Mouse (Mus musculus) liver, embryonic 15.5 days (tissue): Measurements from ENCODE around the gene Sult4a1. TPM values are rescaled to one million over a fixed set of nuclear protein-coding genes. Genes with fewer than 3 reads are reported as not detected.

Experiments used
- ATAC-seq: fragments of 200-750 bp; cut with Nextera tagmentation; 2 replicates; pipeline ENCODE4 v1.8.0; 2017; ENCODE audit warnings: moderate number of reproducible peaks, mild to moderate bottlenecking, moderate library complexity; ENCODE audit not compliant: insufficient read depth
- H3K27ac ChIP-seq: fragments of 300-500 bp; sonication (generic); replicated peaks from 2 replicates; pipeline ENCODE4 v1.5.1; 2015; ENCODE audit warnings: mild to moderate bottlenecking, inconsistent platforms
- H3K27me3 ChIP-seq: fragments of 300-500 bp; sonication (generic); 2 replicates; pipeline ENCODE4 v1.6.1; 2015; ENCODE audit warnings: mild to moderate bottlenecking, inconsistent platforms
- H3K36me3 ChIP-seq: fragments of 300-500 bp; sonication (generic); replicated peaks from 2 replicates; pipeline ENCODE4 v1.6.1; 2015; ENCODE audit warnings: moderate library complexity, mild to moderate bottlenecking, inconsistent platforms
- H3K4me1 ChIP-seq: fragments of 300-500 bp; sonication (generic); replicated peaks from 2 replicates; pipeline ENCODE4 v1.6.1; 2015; ENCODE audit warnings: inconsistent platforms
- H3K4me2 ChIP-seq: fragments of 300-500 bp; sonication (generic); 2 replicates; pipeline ENCODE4 v1.6.1; 2015; ENCODE audit warnings: moderate library complexity, mild to moderate bottlenecking, inconsistent platforms
- H3K4me3 ChIP-seq: fragments of 300-500 bp; sonication (generic); replicated peaks from 2 replicates; pipeline ENCODE4 v1.5.1; 2015; ENCODE audit warnings: mild to moderate bottlenecking, inconsistent platforms
- H3K9ac ChIP-seq: fragments of 300-500 bp; sonication (generic); 2 replicates; pipeline ENCODE4 v1.6.1; 2015; ENCODE audit warnings: moderate library complexity, mild to moderate bottlenecking, inconsistent platforms
- H3K9me3 ChIP-seq: fragments of 300-500 bp; sonication (generic); replicated peaks from 2 replicates; pipeline ENCODE4 v1.6.1; 2016; ENCODE audit warnings: inconsistent platforms
- WGBS: fragments of 180-500 bp; shearing (Covaris S2); methylation state at CpG from one replicate; pipeline ENCODE4 v1.1.7; 2015; ENCODE audit warnings: mixed read lengths; ENCODE audit not compliant: insufficient replicate concordance; 5-methylcytosine and 5-hydroxymethylcytosine counted together
- polyA plus RNA-seq: library from polyadenylated mRNA; unstranded; fragments of >200 nt; fragmentation: Nextera tagmentation; extraction: Ambion mirVana; gene quantifications from 2 replicates; pipeline ENCODE4 v1.2.1, GENCODE M21; 2015

The Sult4a1 gene
- polyA plus RNA-seq, result 0.06 and 0.08 TPM in 2 replicates

- peaks cover 42% of the 10 kb centered on the region for H3K27me3 ChIP-seq
- H3K4me1 ChIP-seq, result peaks cover 7% of the 10 kb centered on the region
- H3K27ac ChIP-seq, result no peak within 1 kb of the TSS
- peak within 1 kb of the TSS; percentile 61 for H3K4me2 ChIP-seq
- WGBS, result 3% methylated on average over 77 of the region's 77 CpGs
- H3K9ac ChIP-seq, result no peak within 1 kb of the TSS
- no peak for ATAC-seq
- H3K4me3 ChIP-seq, result peak within 1 kb of the TSS; percentile 32
- H3K36me3 ChIP-seq, result no peaks in the 10 kb centered on the region
- H3K9me3 ChIP-seq, result no peaks in the 10 kb centered on the region
Observed at GRCm38 (mm10) chr15:84105105-84105923, at the start of gene Sult4a1. Gene Sult4a1, minus strand, starts transcription at chr15:84105754.

- Histone ChIP-seq H3K27ac (no peak overlapping the region), H3K9me3 (no peaks in the 10 kb centered on the region), H3K4me2 (no peak overlapping the region), H3K9ac (no peak overlapping the region), H3K27me3 (no peaks in the 10 kb centered on the region), H3K4me3 (no peak overlapping the region), H3K4me1 (no peaks in the 10 kb centered on the region), H3K36me3 (no peaks in the 10 kb centered on the region)
- no peak for ATAC-seq
- WGBS, result 70% methylated on average over 5 of the region's 5 CpGs
Observed at GRCm38 (mm10) chr15:84140929-84141328, 35.4 kb upstream of the Sult4a1 start.

DNA sequence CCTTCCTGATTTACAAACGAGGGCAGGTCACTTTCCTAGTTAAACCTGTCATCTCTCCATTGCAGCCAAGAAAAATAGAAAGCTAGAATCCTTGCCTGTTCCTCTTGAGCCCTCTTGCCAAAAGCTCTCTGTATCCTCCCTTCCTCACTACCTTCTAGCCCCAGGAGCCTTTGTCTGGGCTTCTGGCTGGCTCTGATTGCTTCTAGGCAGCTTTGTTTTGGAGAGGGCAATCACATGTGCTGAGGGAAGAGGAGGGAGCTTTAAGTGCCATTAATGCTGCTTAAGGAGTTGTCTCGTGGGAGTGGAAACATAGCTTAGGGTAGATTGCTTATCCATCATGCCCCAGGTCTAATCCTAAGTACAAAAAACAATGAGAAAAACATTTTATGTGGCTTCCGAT lies 34.6 kb upstream of the Sult4a1 start:
- no peak overlapping the region for H3K4me3 ChIP-seq
- H3K4me2 ChIP-seq, result no peak overlapping the region
- H3K27ac ChIP-seq, result no peak overlapping the region

DNA sequence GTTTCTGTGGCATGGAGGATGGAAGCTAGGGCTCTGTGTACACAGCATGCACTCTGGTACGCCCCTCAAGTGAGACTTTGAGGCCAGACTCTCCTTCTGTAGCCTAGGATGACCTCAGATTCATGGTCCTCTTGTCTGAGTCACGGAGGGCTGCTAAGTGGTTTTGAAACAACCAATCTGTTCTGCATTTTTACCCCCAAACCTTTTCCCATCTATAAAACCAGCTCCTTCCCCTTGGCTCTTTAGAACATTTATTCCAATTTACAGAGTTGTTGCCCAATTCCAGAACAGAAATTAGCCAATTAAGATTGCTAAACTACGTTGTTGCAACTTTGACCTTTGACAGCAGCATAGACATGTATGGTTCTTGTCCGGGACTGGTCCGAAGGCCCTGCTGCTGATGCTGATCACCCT lies 34.0 kb upstream of the Sult4a1 start:
- Histone ChIP-seq H3K27ac (no peak overlapping the region), H3K9ac (no peak overlapping the region), H3K9me3 (no peaks in the 10 kb centered on the region), H3K4me1 (no peaks in the 10 kb centered on the region), H3K27me3 (no peaks in the 10 kb centered on the region), H3K36me3 (no peaks in the 10 kb centered on the region), H3K4me3 (no peak overlapping the region), H3K4me2 (no peak overlapping the region)
- WGBS, result 60% methylated on average over 5 of the region's 5 CpGs
- no peak for ATAC-seq

More for the DNA sequence above, 34.6 kb upstream of the Sult4a1 start:
- H3K9me3 ChIP-seq, result no peaks in the 10 kb centered on the region
- H3K36me3 ChIP-seq, result no peaks in the 10 kb centered on the region
- H3K27me3 ChIP-seq, result no peaks in the 10 kb centered on the region
- H3K4me1 ChIP-seq, result no peaks in the 10 kb centered on the region
- 49% methylated on average over 3 of the region's 3 CpGs for WGBS
- ATAC-seq, result no peak
- no peak overlapping the region for H3K9ac ChIP-seq

GRCm38 (mm10) chr15:84136473-84137415 lies 31.2 kb upstream of the Sult4a1 start:
- 26% methylated on average over 12 of the region's 12 CpGs for WGBS
- Histone ChIP-seq H3K27me3 (no peaks in the 10 kb centered on the region), H3K27ac (no peak overlapping the region), H3K9me3 (no peaks in the 10 kb centered on the region), H3K4me2 (no peak overlapping the region), H3K36me3 (no peaks in the 10 kb centered on the region), H3K4me3 (no peak overlapping the region), H3K4me1 (no peaks in the 10 kb centered on the region), H3K9ac (no peak overlapping the region)
- no peak for ATAC-seq

DNA sequence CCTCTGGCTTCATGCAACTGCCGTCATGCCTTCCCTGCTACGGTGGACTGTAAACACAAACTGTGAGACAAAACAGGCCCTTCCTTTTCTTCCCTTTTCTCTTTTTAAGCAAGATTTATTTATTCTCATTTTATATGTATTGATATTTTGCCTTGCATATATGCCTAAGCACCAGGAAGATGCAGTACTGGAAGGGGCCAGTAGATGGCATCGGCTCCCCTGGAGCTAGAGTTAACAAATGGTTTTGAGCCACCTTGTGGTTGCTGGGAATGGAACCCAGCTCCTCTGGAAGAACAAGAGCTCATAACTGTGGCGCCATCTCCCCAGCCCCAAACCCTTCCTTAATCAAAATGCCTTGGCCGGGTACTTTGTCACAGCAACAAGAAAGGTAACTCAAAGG lies 29.9 kb upstream of the Sult4a1 start:
- 57% methylated on average over 5 of the region's 5 CpGs for WGBS
- Histone ChIP-seq H3K4me3 (no peak overlapping the region), H3K4me2 (no peak overlapping the region), H3K9me3 (no peaks in the 10 kb centered on the region), H3K36me3 (no peaks in the 10 kb centered on the region), H3K27ac (no peak overlapping the region), H3K27me3 (no peaks in the 10 kb centered on the region), H3K4me1 (no peaks in the 10 kb centered on the region), H3K9ac (no peak overlapping the region)
- ATAC-seq, result no peak

DNA sequence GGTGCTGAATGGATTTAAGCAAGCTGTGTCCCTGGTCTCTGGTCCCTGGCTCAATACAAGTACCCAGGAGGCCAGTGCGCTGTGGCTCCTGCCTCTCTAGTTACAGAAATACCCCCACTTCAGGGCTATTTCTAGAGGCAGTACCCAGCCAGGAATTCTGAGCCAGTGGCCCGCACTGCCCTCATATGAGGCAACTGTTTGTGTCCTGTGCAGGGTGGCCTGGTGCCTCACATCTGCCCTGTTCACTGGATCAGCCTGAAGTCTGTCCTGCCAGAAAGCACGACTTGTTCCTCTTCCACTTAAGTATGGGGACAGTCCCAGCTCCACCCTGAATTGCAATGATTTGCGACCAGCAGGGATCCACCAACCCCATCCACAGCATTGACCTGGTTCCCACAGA lies 27.9 kb upstream of the Sult4a1 start:
- Histone ChIP-seq H3K4me1 (no peaks in the 10 kb centered on the region), H3K27me3 (no peaks in the 10 kb centered on the region), H3K9ac (no peak overlapping the region), H3K4me3 (no peak overlapping the region), H3K4me2 (no peak overlapping the region), H3K36me3 (no peaks in the 10 kb centered on the region), H3K27ac (no peak overlapping the region), H3K9me3 (no peaks in the 10 kb centered on the region)
- no peak for ATAC-seq
- WGBS, result 50% methylated on average over 4 of the region's 4 CpGs

- H3K9me3 ChIP-seq, result no peaks in the 10 kb centered on the region
- H3K27ac ChIP-seq, result no peak overlapping the region
- H3K4me2 ChIP-seq, result no peak overlapping the region
- no peaks in the 10 kb centered on the region for H3K27me3 ChIP-seq
- ATAC-seq, result no peak
- no peak overlapping the region for H3K9ac ChIP-seq
- WGBS, result 71% methylated on average over 7 of the region's 7 CpGs
- H3K36me3 ChIP-seq, result no peaks in the 10 kb centered on the region
- H3K4me1 ChIP-seq, result no peaks in the 10 kb centered on the region
- no peak overlapping the region for H3K4me3 ChIP-seq
Observed at GRCm38 (mm10) chr15:84131971-84132370, 26.4 kb upstream of the Sult4a1 start.

DNA sequence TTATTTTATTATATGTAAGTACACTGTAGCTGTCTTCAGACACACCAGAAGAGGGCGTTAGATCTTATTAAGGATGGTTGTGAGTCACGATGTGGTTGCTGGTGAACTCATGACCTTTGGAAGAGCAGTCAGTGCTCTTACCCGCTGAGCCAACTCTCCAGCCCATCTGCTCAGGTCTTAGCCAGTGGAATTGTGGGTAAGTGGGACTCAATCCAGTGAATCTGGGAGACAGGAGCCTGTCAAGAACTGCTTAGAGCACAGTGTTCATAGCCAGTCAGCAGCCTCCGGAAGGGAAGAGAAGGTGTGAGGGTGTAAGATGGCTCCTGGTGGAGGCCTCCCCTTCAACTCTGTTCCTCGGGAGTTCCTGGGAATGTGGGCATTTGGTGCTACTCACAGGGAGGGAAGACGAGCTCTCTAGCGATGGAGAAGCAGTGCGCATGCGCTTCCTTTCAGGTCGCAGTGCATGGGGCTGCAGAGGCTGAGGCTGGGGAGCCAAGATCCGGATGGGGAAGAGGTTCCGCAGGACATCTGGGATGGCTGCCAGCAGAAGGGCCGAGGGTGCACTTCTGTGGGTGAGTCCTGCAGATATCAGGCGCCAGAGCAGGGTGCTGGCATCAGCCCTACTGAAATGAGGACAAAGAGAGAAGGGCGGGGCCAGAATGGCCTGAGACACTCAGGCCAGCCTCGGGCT lies 25.7 kb upstream of the Sult4a1 start:
- H3K9me3 ChIP-seq, result no peaks in the 10 kb centered on the region
- no peaks in the 10 kb centered on the region for H3K36me3 ChIP-seq
- 49% methylated on average over 16 of the region's 16 CpGs for WGBS
- no peak for ATAC-seq
- no peak overlapping the region for H3K4me2 ChIP-seq
- H3K27me3 ChIP-seq, result no peaks in the 10 kb centered on the region
- H3K4me1 ChIP-seq, result 0 out of 2 replicates have a peak, but pooled peaks cover 3% of the 10 kb centered on the region
- no peak overlapping the region for H3K9ac ChIP-seq
- no peak overlapping the region for H3K4me3 ChIP-seq
- no peak overlapping the region for H3K27ac ChIP-seq

GRCm38 (mm10) chr15:84126871-84127270 lies 21.3 kb upstream of the Sult4a1 start:
- Histone ChIP-seq H3K27me3 (no peaks in the 10 kb centered on the region), H3K9me3 (no peaks in the 10 kb centered on the region), H3K4me1 (0 out of 2 replicates have a peak, but pooled peaks cover 7% of the 10 kb centered on the region), H3K36me3 (no peaks in the 10 kb centered on the region), H3K9ac (no peak overlapping the region), H3K4me3 (no peak overlapping the region), H3K4me2 (no peak overlapping the region), H3K27ac (no peak overlapping the region)
- ATAC-seq, result no peak
- 20% methylated on average over 5 of the region's 5 CpGs for WGBS

DNA sequence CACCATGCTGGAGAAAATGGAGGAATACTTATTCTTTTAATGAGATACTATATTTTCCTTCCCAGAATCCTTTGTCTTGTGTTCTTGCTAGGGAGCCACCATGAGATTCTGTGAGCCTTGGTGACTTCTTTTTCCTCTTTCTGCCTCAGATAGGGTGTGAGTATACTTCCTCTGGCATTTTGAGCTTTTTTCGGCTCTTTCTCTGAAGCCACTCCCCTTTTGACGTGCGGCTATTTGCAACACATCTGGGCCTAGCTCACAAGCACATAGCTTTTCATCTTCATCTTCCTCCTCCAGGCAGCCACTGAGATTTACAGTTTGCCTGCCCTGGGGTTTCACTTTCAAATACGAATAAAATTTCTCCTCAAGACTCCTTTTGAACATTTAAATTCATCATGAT lies 20.9 kb upstream of the Sult4a1 start:
- no peak overlapping the region for H3K27ac ChIP-seq
- WGBS, result 22% methylated on average over 4 of the region's 4 CpGs
- no peak for ATAC-seq

More for the DNA sequence above, 20.9 kb upstream of the Sult4a1 start:
- 0 out of 2 replicates have a peak, but pooled peaks cover 7% of the 10 kb centered on the region for H3K4me1 ChIP-seq
- H3K9ac ChIP-seq, result no peak overlapping the region
- H3K27me3 ChIP-seq, result no peaks in the 10 kb centered on the region
- H3K4me3 ChIP-seq, result no peak overlapping the region
- H3K9me3 ChIP-seq, result no peaks in the 10 kb centered on the region
- H3K36me3 ChIP-seq, result no peaks in the 10 kb centered on the region
- H3K4me2 ChIP-seq, result no peak overlapping the region
